Mouse (Mus musculus): ENCODE measurements around the gene Gpr161. TPM values are rescaled to one million over a fixed set of nuclear protein-coding genes. Genes with fewer than 3 reads are reported as not detected.

The Gpr161 gene
- total and polyA plus RNA-seq, 3 experiments: 0.08 to 0.23 TPM; not detected in 1

- DNase-seq (ENCODE audit: extremely low read depth): no peak
- no peak for TF ChIP-seq IRF4 (IDR thresholded peaks at IDR 0.05; ENCODE audit: low read depth, low read length)
- no peak for TF ChIP-seq UBTF (IDR thresholded peaks at IDR 0.05; ENCODE audit: low read depth, low read length)
- TF ChIP-seq RAD21 (IDR thresholded peaks at IDR 0.05; ENCODE audit: low read depth, low read length): no peak
- no peak for TF ChIP-seq PAX5 (IDR thresholded peaks at IDR 0.05; ENCODE audit: low read length)
- TF ChIP-seq CTCF (conservative IDR thresholded peaks at IDR 0.05 in 1 of 2, IDR thresholded peaks at IDR 0.05 in 1 of 2; ENCODE audit: low read depth in 2 of 2, low read length in 2 of 2): no peak
- dilution Hi-C loops (cut with MboI; ENCODE audit: extremely low pct_ligation_motif_present, extremely low pct_unique_long_range_greater_than_20kb, low sequenced_read_pairs): no loop called here
- Histone ChIP-seq H3K9me3 (replicated peaks; ENCODE audit: low read length) (no peaks in the 10 kb centered on the region), H3K9ac (ENCODE audit: insufficient read depth, low read depth) (no peak overlapping the region), H3K36me3 (replicated peaks in 1 of 2; ENCODE audit: control insufficient read depth in 1 of 2, insufficient read depth in 1 of 2, low read length in 1 of 2) (no peaks in the 10 kb centered on the region), H3K79me2 (replicated peaks; ENCODE audit: control insufficient read depth, extremely low read depth, insufficient read depth, poor library complexity, severe bottlenecking) (no peaks in the 10 kb centered on the region), H3K4me1 (ENCODE audit: control insufficient read depth in 1 of 2, insufficient read depth in 2 of 2) (peaks cover 0 to 5% of the 10 kb centered on the region in 2 experiments; a peak in 1 of 4 replicates), H3K4me2 (ENCODE audit: insufficient read depth, low read depth, poor library complexity, severe bottlenecking) (no peak overlapping the region), H3K4me3 (replicated peaks in 1 of 3; ENCODE audit: low read depth in 2 of 3, low read length in 2 of 3, poor library complexity in 1 of 3) (no peak overlapping the region), H3K27me3 (replicated peaks) (no peaks in the 10 kb centered on the region), H3K27ac (ENCODE audit: insufficient read depth, low read depth) (no peak overlapping the region)
- in situ Hi-C loops (cut with MboI; ENCODE audit: low pct_ligation_motif_present, low pct_unique_long_range_greater_than_20kb, low sequenced_read_pairs): no loop called here
Measured at GRCm38 (mm10) chr1:165363271-165363670, 67.7 kb downstream of the Gpr161 start.

DNA sequence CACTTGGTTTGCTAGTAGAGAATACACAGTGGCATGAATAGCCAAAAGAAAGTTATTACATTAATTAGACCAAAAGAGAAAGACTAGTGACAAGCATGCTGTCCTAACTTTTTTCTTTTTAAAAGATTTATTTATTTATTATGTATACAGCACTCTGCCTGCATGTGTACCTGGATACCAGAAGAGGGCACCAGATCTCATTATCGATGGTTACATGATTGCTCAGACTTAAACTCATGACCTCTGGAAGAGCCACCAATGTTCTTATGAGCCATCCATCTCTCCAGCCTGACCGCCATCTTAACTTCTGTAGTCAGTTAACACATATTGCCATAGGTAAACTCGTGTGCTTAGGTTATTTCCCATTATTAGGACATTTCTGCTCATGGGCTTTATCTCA is 69.5 kb downstream of the Gpr161 start:
- Histone ChIP-seq H3K4me1 (ENCODE audit: control insufficient read depth in 1 of 2, insufficient read depth in 2 of 2) (peaks cover 0 to 5% of the 10 kb centered on the region in 2 experiments; a peak in 1 of 4 replicates), H3K27ac (ENCODE audit: insufficient read depth, low read depth) (no peak overlapping the region), H3K4me3 (replicated peaks in 1 of 3; ENCODE audit: low read depth in 2 of 3, low read length in 2 of 3, poor library complexity in 1 of 3) (no peak overlapping the region), H3K4me2 (ENCODE audit: insufficient read depth, low read depth, poor library complexity, severe bottlenecking) (no peak overlapping the region), H3K36me3 (replicated peaks in 1 of 2; ENCODE audit: control insufficient read depth in 1 of 2, insufficient read depth in 1 of 2, low read length in 1 of 2) (no peaks in the 10 kb centered on the region), H3K9me3 (replicated peaks; ENCODE audit: low read length) (no peaks in the 10 kb centered on the region), H3K79me2 (replicated peaks; ENCODE audit: control insufficient read depth, extremely low read depth, insufficient read depth, poor library complexity, severe bottlenecking) (no peaks in the 10 kb centered on the region), H3K27me3 (replicated peaks) (no peaks in the 10 kb centered on the region), H3K9ac (ENCODE audit: insufficient read depth, low read depth) (no peak overlapping the region)
- in situ Hi-C loops (cut with MboI; ENCODE audit: low pct_ligation_motif_present, low pct_unique_long_range_greater_than_20kb, low sequenced_read_pairs) (no loop called here), dilution Hi-C loops (cut with MboI; ENCODE audit: extremely low pct_ligation_motif_present, extremely low pct_unique_long_range_greater_than_20kb, low sequenced_read_pairs) (no loop called here)
- DNase-seq (ENCODE audit: extremely low read depth): no peak
- TF ChIP-seq CTCF (conservative IDR thresholded peaks at IDR 0.05 in 1 of 2, IDR thresholded peaks at IDR 0.05 in 1 of 2; ENCODE audit: low read depth in 2 of 2, low read length in 2 of 2) (peak in 1 of 2 experiments; percentile 27; a peak in 2 of 4 replicates), ZMIZ1 (IDR thresholded peaks at IDR 0.05; ENCODE audit: low read depth, low read length) (no peak), SMC3 (IDR thresholded peaks at IDR 0.05; ENCODE audit: low read depth, low read length) (peak; percentile 6; the same call in 1 of the 2 replicates)

DNA sequence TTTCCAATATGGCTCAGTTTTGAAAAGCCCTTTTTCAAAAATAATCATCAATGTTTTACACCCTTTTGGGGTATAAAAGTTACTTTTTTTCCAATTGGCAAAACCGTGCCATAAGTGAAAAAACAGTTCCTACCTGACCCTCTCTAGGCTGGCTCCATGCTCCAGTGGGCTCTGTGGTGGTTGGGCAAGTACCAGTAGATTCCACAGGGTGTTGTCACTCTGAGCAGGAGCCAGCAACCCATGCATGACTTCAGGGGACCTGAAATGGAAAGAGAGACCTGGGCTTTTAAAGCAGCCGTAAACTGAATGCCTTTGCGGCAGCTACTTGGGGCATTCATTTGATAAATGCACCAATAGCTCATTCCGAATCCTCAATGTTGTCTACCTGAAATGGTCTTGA is 75.4 kb downstream of the Gpr161 start:
- no peak for TF ChIP-seq JUN (IDR thresholded peaks at IDR 0.05; ENCODE audit: insufficient read depth, low read depth, low read length)
- no peak for TF ChIP-seq MAX (IDR thresholded peaks at IDR 0.05; ENCODE audit: low read length)
- TF ChIP-seq KAT2A (IDR thresholded peaks at IDR 0.05; ENCODE audit: insufficient replicate concordance, low read length): no peak
- no peak for TF ChIP-seq MAZ (IDR thresholded peaks at IDR 0.05; ENCODE audit: low read depth, low read length)
- no peak for TF ChIP-seq ZNF384 (IDR thresholded peaks at IDR 0.05; ENCODE audit: low read depth, low read length)
- no peak for TF ChIP-seq RCOR1 (conservative IDR thresholded peaks at IDR 0.05; ENCODE audit: low read depth, low read length)
- TF ChIP-seq ETS1 (conservative IDR thresholded peaks at IDR 0.05; ENCODE audit: low read depth, low read length): no peak
- no peak for TF ChIP-seq TCF12 (IDR thresholded peaks at IDR 0.05; ENCODE audit: low read depth, low read length)
- TF ChIP-seq BHLHE40 (IDR thresholded peaks at IDR 0.05; ENCODE audit: low read depth, low read length): no peak
- TF ChIP-seq SIN3A (IDR thresholded peaks at IDR 0.05; ENCODE audit: low read length): no peak
- no peak for TF ChIP-seq JUND (conservative IDR thresholded peaks at IDR 0.05; ENCODE audit: low read depth, low read length)
- no peak for TF ChIP-seq MEF2A (IDR thresholded peaks at IDR 0.05; ENCODE audit: borderline replicate concordance, low read depth, low read length)
- no peak for TF ChIP-seq GABPA (IDR thresholded peaks at IDR 0.05; ENCODE audit: insufficient replicate concordance, low read depth, low read length)
- TF ChIP-seq POLR2A (IDR thresholded peaks at IDR 0.05; ENCODE audit: low read depth, low read length): no peak
- TF ChIP-seq NELFE (IDR thresholded peaks at IDR 0.05; ENCODE audit: low read depth, low read length): no peak
- no peak for TF ChIP-seq ZMIZ1 (IDR thresholded peaks at IDR 0.05; ENCODE audit: low read depth, low read length)
- no peak for TF ChIP-seq MXI1 (IDR thresholded peaks at IDR 0.05; ENCODE audit: low read depth, low read length)
- TF ChIP-seq TBP (conservative IDR thresholded peaks at IDR 0.05; ENCODE audit: low read depth, low read length): no peak
- no peak for TF ChIP-seq CHD1 (IDR thresholded peaks at IDR 0.05; ENCODE audit: low read depth, low read length)
- DNase-seq (ENCODE audit: extremely low read depth): peak; percentile 10
- dilution Hi-C loops (cut with MboI; ENCODE audit: extremely low pct_ligation_motif_present, extremely low pct_unique_long_range_greater_than_20kb, low sequenced_read_pairs) (no loop called here), in situ Hi-C loops (cut with MboI; ENCODE audit: low pct_ligation_motif_present, low pct_unique_long_range_greater_than_20kb, low sequenced_read_pairs) (no loop called here)
- Histone ChIP-seq H3K27ac (ENCODE audit: insufficient read depth, low read depth) (no peak overlapping the region), H3K4me3 (replicated peaks in 1 of 3; ENCODE audit: low read depth in 2 of 3, low read length in 2 of 3, poor library complexity in 1 of 3) (no peak overlapping the region), H3K79me2 (replicated peaks; ENCODE audit: control insufficient read depth, extremely low read depth, insufficient read depth, poor library complexity, severe bottlenecking) (no peaks in the 10 kb centered on the region), H3K4me2 (ENCODE audit: insufficient read depth, low read depth, poor library complexity, severe bottlenecking) (no peak overlapping the region), H3K9ac (ENCODE audit: insufficient read depth, low read depth) (no peak overlapping the region), H3K4me1 (ENCODE audit: control insufficient read depth in 1 of 2, insufficient read depth in 2 of 2) (peaks cover 0 to 6% of the 10 kb centered on the region in 2 experiments; a peak in 2 of 4 replicates), H3K36me3 (replicated peaks in 1 of 2; ENCODE audit: control insufficient read depth in 1 of 2, insufficient read depth in 1 of 2, low read length in 1 of 2) (no peaks in the 10 kb centered on the region), H3K9me3 (replicated peaks; ENCODE audit: low read length) (no peaks in the 10 kb centered on the region), H3K27me3 (replicated peaks) (no peaks in the 10 kb centered on the region)

Measured in CH12.LX (cell line).